Mouse (Mus musculus): ENCODE measurements around the gene Samm50. TPM values are rescaled to one million over a fixed set of nuclear protein-coding genes. Genes with fewer than 3 reads are reported as not detected.

Samm50 gene
- total RNA-seq, 2 experiments from 2014 or later, result 240 to 293 TPM

- DNase-seq, result no peak
Observed at GRCm38 (mm10) chr15:84210941-84211340, 18.9 kb downstream of the Samm50 start.

GRCm38 (mm10) chr15:84211564-84211963 is 19.5 kb downstream of the Samm50 start:
- no peak for DNase-seq

DNA sequence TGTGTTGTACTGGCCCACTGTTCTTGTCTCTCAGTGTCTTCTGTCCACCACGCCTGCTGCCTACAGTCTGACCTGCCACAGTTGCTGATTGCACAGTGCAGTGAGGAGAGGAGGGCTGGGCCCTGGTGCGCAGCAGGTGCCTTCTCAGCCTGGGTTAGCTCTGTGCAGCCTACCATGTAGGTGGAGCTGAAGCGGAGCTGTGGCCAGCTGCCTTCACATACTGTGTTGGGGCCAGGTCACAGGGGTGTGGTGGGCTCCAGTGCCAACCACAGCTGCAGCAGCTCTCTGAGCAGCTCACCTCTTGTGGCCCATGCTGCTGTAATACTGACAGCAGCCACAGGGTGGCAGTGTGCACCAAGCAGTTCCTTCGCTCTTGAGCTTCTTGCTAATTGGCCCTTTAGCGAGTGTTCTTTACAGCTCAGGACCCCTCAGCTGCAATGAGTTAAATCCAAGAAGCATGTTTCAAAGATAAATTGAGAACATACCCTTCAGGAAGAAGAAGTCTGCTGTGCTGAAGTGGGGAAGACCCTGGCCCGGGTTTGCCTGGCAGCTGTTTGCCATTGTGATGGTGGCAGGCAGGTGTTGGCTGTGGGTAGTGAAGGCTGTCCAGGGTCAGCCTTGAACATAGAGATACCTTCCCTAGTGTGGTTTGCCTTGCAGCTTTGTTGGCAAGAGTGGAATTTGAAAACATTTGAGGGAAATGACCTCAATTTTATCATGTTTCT is 20.2 kb downstream of the Samm50 start:
- peak; percentile 93 for DNase-seq

GRCm38 (mm10) chr15:84212756-84213105 is 20.7 kb downstream of the Samm50 start:
- peak; percentile 56 for DNase-seq

- DNase-seq, result no peak
Observed at GRCm38 (mm10) chr15:84213162-84213739, 21.2 kb downstream of the Samm50 start.

- DNase-seq, result no peak
Observed at GRCm38 (mm10) chr15:84214476-84214875, 22.4 kb downstream of the Samm50 start.

DNA sequence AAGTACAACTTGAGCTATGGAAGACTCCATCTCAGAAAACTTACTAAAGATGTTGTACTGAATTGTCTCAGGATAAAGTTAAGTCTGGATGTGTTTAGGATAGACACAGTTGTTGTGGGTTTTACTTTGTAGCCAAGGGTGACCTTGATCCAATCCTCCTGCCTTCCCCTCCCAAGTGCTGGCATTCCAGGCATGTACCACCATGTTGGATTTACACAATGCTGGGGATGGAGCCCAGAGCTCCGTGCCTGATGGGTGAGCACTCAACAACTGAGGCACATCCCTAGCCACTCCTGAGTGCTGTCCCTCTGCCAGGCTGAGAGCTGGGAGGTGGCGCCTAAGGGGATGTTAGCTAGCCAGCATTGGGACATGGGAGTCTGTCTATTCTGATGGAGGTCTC is 23.2 kb downstream of the Samm50 start:
- no peak for DNase-seq

- no peak for DNase-seq
Observed at GRCm38 (mm10) chr15:84216026-84216425, 24.0 kb downstream of the Samm50 start.

DNA sequence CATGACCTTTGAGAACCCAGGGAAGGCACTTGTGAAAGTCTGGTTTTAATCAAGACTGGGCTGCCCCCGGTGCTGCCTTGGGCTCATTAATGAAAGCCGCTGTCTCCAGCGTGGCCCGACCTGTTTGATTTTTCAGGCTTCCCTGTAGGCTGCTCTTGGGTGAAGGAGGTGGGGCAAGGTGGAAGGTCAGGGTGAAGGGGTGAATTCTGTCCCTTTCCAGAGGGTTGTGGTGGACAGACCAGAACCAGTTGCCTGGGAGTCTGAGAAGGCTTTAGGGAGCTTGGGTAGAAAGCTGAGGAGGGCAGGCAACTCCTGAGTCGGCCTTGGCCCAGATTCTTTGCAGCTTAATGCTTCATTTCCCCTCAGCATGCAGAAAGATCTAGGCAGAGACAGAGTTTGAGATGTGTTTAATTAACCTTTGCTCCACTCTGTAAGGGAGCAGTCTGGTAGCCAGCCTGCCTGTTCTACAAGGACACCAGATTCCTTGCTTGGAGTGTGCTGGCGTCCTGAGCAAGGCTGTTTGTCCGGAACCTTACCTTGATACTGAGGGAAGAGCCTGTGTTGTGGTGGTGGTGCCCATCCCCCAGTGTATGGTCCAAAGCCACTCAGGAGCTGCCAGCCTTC is 24.5 kb downstream of the Samm50 start:
- DNase-seq, result peak; percentile 64

DNA sequence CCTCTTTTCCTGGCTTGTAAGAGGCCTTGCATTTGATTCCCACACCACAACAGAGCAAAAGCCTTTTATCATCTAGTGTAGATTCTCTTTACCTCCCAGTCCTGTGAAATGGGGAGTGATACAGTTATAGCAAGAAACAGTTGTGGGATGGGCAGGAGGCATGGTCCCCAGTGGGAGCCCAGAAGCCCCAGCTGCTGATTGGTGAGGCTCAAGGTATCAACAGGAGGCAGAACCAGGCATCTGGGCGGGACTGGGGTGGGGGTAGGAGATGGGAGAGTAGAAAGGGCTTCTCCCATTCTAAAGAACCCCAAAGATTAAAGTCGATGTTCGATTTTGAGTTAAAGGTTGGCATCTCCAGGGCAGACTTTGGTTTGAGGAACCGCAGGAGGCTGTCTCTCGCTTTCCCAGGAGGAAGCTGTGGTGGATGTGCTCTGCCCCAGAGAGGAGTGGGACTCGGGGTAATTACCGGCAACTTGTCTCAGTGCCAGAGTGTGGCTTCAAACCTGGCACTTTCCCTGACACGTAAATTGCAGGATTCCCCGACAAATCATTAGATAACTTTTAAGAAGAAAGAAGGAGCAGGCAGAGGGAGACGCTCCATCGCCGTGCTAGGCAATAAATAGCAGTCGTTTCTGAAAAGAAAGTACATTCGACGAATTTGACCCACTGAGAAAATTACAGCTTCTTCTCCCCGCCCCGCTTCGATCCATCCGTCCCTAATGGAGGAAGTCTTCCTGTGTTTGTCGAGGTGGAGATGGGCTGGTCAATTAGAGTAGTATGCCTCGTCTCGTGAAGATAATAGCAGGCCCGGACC is 26.1 kb downstream of the Samm50 start:
- DNase-seq, result no peak

GRCm38 (mm10) chr15:84218783-84219271 is 26.8 kb downstream of the Samm50 start:
- DNase-seq, result peak; percentile 43

DNA sequence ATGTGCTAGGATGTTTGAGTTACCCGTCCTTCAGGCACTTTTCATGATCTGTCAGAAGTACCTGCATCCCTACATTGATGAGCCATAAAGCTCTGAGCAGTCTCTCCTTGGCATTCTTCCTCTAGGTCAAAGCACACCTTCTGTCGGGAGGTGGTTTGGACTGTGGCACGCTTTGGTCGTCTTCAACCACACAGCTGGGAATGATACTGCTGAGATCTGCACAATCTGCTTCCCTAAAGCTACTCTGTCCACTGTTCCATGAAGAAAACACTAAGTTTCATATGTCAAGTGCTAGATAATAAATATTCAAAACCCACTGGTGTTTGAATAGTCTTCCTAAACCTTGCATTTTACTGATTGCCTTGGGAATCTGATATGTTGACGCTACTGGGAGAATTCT is 29.5 kb downstream of the Samm50 start:
- no peak for DNase-seq

- DNase-seq, result peak; percentile 46
Observed at GRCm38 (mm10) chr15:84223423-84223822, 31.4 kb downstream of the Samm50 start.

- no peak for DNase-seq
Observed at GRCm38 (mm10) chr15:84224779-84225178, 32.7 kb downstream of the Samm50 start.

DNA sequence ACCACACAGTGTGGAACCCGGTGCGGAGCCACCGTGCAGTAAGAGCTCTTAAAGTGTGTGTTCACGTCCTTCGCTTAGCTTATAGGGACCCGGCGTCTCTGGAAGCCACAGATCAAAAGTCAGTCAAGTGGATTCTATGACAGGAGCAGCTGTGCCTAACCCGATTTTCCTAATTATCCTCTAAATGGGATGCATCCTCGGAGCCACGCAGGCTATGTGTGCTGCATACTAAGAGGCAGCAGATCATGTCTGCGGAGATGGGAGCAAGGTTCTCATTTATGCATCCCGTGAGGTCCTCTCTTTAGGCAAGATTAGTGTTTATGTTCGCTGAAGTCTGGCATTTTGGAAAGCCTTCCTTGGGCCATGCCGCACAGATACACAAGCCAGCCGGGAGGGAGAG is 34.9 kb downstream of the Samm50 start:
- DNase-seq, result no peak

DNA sequence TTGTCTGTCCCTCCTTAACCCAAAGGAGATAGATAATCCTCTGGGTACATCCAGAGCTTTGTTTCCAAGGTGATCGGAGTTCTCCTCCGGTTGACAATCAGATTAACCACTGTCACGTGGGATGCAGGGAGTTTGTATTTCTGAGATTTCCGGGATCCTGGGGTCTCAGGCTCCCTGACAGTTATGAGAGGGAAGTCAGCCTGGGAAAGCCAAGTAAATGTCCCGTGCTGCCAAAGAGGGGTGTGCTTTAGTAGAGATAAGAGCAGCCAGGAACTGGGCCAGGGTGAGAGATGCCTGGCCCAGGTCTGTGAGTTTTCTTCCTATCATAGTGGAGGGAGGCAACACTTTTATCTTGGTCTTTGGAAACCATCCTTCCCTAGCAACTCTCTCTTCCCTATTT is 38.6 kb downstream of the Samm50 start:
- DNase-seq, result no peak

DNA sequence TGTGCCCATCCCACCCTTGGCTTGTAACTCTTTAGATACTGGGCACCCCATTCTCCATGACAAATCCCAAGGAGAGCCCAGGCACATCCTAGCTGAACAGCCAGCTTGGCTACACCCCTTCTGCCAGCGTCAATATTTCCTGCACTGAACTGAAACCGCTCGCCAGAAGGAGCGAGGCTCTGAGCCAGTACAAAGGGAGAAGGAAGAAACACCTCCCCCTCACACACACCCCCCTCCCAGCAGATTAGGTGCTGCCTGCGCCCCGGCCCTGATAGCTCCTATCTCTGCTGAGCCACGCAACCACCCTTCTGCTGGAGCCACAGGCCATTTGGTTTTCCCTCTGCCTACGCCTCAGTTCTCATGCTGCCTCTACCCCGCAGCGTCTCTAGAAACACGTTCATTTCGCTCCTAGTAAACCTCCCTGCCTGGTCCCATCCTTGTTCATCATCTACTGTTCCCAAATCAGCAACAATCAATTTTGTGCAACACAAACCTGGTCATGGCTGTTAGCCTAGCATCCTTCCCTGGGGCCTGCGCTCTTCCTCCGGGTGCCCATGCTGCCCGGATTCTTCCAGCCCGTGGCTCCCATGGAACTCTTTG is 39.2 kb downstream of the Samm50 start:
- peak; percentile 35 for DNase-seq

DNA sequence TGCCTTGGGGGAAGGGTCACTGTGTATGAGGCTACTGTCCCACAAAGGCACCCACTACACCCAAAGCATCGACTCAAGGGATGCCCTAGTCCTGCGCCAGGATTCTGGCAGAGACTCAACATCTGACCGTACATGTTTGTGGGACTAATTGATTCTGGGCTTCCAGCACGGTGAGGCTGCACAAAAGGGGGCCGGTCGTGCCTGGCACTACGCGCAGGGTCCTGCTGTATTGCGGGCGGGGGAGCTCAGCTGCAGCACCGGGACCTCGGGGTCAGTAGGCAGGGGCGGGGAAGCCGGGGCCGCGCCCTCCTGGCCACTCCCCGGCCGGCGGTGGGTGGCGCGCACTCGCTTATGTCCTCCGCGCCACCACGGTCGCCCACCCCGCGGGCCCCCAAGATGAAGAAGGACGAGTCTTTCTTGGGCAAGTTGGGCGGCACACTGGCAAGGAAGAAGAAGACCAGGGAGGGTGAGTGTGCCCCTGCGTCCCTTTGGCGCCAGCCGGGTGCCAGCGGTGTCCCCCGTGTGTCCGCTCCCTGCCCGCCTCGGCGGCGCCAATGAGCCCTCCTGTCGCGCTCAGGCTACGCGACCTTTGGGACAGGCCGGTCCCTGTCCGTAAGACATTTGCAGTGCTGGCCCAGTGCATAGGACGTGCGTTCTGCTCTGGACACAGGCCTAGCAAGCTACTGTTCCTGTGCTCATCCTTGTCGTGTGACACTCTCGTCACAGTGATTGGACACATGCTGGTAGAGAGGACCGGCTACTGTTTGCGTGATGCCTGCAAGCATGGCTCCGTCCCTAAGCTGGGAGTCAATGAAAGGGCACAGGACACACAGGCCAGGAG is 39.9 kb downstream of the Samm50 start, which contains the start of gene Parvb:
Gene Parvb, plus strand, starts transcription at position 323 of the 841 bp plus-strand sequence.
- DNase-seq, result peak; percentile 72

DNA sequence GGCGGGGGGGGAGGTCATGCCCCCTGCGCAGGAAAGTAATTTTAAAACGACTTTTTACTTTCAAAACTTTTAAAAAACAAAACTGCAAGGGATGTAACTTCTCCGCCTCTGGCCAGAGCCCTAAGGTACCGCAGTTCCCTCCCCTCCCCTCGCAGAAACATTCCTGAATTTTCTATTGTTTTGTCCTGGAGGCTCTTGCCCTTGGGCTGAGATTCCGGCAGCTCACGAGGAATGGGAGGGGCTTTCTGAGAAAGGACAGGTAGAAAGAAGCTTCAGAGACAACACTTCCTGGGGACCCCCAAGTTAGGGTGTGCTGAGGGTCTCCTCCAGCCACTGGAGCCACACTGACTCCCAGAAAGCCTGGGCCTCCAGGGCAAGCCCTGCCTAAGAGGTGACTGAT is 40.6 kb downstream of the Samm50 start:
- DNase-seq, result no peak

GRCm38 (mm10) chr15:84234794-84235581 is 42.9 kb downstream of the Samm50 start:
- no peak for DNase-seq

All from adrenal gland, postnatal 10 days (tissue).